In genomic region chr9:100602130-100602529, GRCm38 (mm10) we compare ENCODE assay signal across 25 mouse cellular contexts. TPM values are rescaled to one million over a fixed set of nuclear protein-coding genes. Genes with fewer than 3 reads are reported as not detected.
A peak's percentile ranks its signal among the peaks of the same experiment; 100 is the strongest.
DNase-seq lines count a peak whose midpoint lies in the region; ATAC-seq and TF ChIP-seq lines count a peak whose summit lies in the region.
"Had no signal": no experiment of that assay in that cellular context is flagged by ENCODE, and none has a peak within 500 bp of the region (broad histone marks: within the 10 kb centered on the region; RNA-seq: fewer than 3 reads in every experiment).

No protein-coding gene starts in this region.

- no peak overlapping the region for H3K4me3 ChIP-seq in embryonic facial prominence, embryonic 14.5 days (ENCODE audit: low read depth, low read length)
- H3K4me3 ChIP-seq in embryonic facial prominence, embryonic 10.5 days = no peak overlapping the region
- no peak overlapping the region for H3K4me3 ChIP-seq in lung, embryonic 14.5 days (ENCODE audit: low read depth, low read length)
- H3K4me3 ChIP-seq: embryonic facial prominence, embryonic 12.5 days; erythroblast, embryonic 14.5 days; forebrain, embryonic 13.5 days; heart, adult 2 months; heart, embryonic 10.5 days; heart, embryonic 13.5 days; hindbrain, embryonic 15.5 days had no signal

- peak; percentile 31 for DNase-seq in embryonic facial prominence, embryonic 14.5 days (ENCODE audit: low spot score)
- DNase-seq in embryonic facial prominence, embryonic 10.5 days (ENCODE audit: low spot score) = no peak
- DNase-seq in lung, embryonic 14.5 days = peak; percentile 68
- DNase-seq in lung, postnatal 4 days = no peak
- DNase-seq in lung, postnatal 10 days = peak; percentile 30
- no peak for DNase-seq in lung, adult 18-20 months
- DNase-seq in gastrocnemius, adult 8-10 months (ENCODE audit: low spot score in 2 of 2) = no peak
- DNase-seq: adrenal gland, adult 8-10 months; adrenal gland, postnatal 25 days; cerebellum, adult 18-20 months; cerebellum, adult 9-10 months; cerebellum, postnatal 14 days; gastrocnemius, postnatal 10 days; gastrocnemius, postnatal 36 days; heart, adult 2 months; heart, postnatal 14 days; heart, postnatal 4 days had no signal

- no peaks in the 10 kb centered on the region for H3K36me3 ChIP-seq in embryonic facial prominence, embryonic 14.5 days (ENCODE audit: control insufficient read depth, insufficient read depth, low read length)
- H3K36me3 ChIP-seq in embryonic facial prominence, embryonic 10.5 days (replicated peaks) = no peaks in the 10 kb centered on the region
- no peaks in the 10 kb centered on the region for H3K36me3 ChIP-seq in lung, embryonic 14.5 days (ENCODE audit: insufficient read depth)
- H3K36me3 ChIP-seq: embryonic facial prominence, embryonic 12.5 days; heart, embryonic 10.5 days; heart, embryonic 13.5 days; hindbrain, embryonic 15.5 days had no signal

- no peaks in the 10 kb centered on the region; the same call in 1 of the 2 replicates for H3K4me1 ChIP-seq in embryonic facial prominence, embryonic 14.5 days (ENCODE audit: control insufficient read depth, insufficient read depth, low read length)
- peaks cover 12% of the 10 kb centered on the region; the same call in 1 of the 2 replicates for H3K4me1 ChIP-seq in embryonic facial prominence, embryonic 10.5 days
- H3K4me1 ChIP-seq in lung, embryonic 14.5 days (ENCODE audit: insufficient read depth) = no peaks in the 10 kb centered on the region

- H3K4me2 ChIP-seq in embryonic facial prominence, embryonic 14.5 days (ENCODE audit: low read depth, low read length) = no peak overlapping the region
- no peak overlapping the region for H3K4me2 ChIP-seq in lung, embryonic 14.5 days
- H3K4me2 ChIP-seq: embryonic facial prominence, embryonic 12.5 days; forebrain, embryonic 13.5 days; heart, embryonic 13.5 days; hindbrain, embryonic 15.5 days had no signal

- no peak overlapping the region for H3K9ac ChIP-seq in embryonic facial prominence, embryonic 14.5 days (ENCODE audit: low read depth, low read length)
- no peak overlapping the region for H3K9ac ChIP-seq in lung, embryonic 14.5 days
- H3K9ac ChIP-seq: embryonic facial prominence, embryonic 12.5 days; forebrain, embryonic 13.5 days; heart, embryonic 13.5 days; hindbrain, embryonic 15.5 days had no signal

- TF ChIP-seq CTCF in lung, embryonic 14.5 days (IDR thresholded peaks at IDR 0.05; ENCODE audit: low read depth) = no peak

- no peaks in the 10 kb centered on the region for H3K27me3 ChIP-seq in embryonic facial prominence, embryonic 14.5 days (replicated peaks; ENCODE audit: control insufficient read depth, insufficient read depth, low read length)
- no peaks in the 10 kb centered on the region for H3K27me3 ChIP-seq in embryonic facial prominence, embryonic 10.5 days (replicated peaks; ENCODE audit: low read depth, poor library complexity, severe bottlenecking)
- no peaks in the 10 kb centered on the region for H3K27me3 ChIP-seq in lung, embryonic 14.5 days (ENCODE audit: insufficient read depth, low read length)
- H3K27me3 ChIP-seq: embryonic facial prominence, embryonic 12.5 days; forebrain, embryonic 13.5 days; heart, embryonic 13.5 days; hindbrain, embryonic 15.5 days had no signal

- H3K27ac ChIP-seq in embryonic facial prominence, embryonic 14.5 days (replicated peaks; ENCODE audit: low read depth, low read length) = no peak overlapping the region
- H3K27ac ChIP-seq in embryonic facial prominence, embryonic 10.5 days (replicated peaks) = no peak overlapping the region
- H3K27ac ChIP-seq in lung, embryonic 14.5 days (ENCODE audit: low read depth) = no peak overlapping the region
- H3K27ac ChIP-seq: embryonic facial prominence, embryonic 12.5 days; forebrain, embryonic 13.5 days; heart, adult 2 months; heart, embryonic 10.5 days; heart, embryonic 13.5 days; hindbrain, embryonic 15.5 days had no signal

- no peaks in the 10 kb centered on the region for H3K9me3 ChIP-seq in embryonic facial prominence, embryonic 14.5 days (ENCODE audit: control insufficient read depth, low read length)
- H3K9me3 ChIP-seq in embryonic facial prominence, embryonic 10.5 days = no peaks in the 10 kb centered on the region
- no peaks in the 10 kb centered on the region for H3K9me3 ChIP-seq in lung, embryonic 14.5 days (ENCODE audit: low read depth, low read length)
- H3K9me3 ChIP-seq: embryonic facial prominence, embryonic 12.5 days; forebrain, embryonic 13.5 days; heart, embryonic 10.5 days; heart, embryonic 13.5 days; hindbrain, embryonic 15.5 days had no signal

- 80% methylated on average over 1 of the region's 1 CpGs for WGBS in embryonic facial prominence, embryonic 14.5 days
- 90% methylated on average over 1 of the region's 1 CpGs for WGBS in embryonic facial prominence, embryonic 10.5 days
- 80% methylated on average over 1 of the region's 1 CpGs for WGBS in lung, embryonic 14.5 days

- ATAC-seq in embryonic facial prominence, embryonic 14.5 days (ENCODE audit: low read depth) = no peak
- no peak for ATAC-seq in lung, embryonic 14.5 days (ENCODE audit: insufficient read depth)
- ATAC-seq: activated CD4-positive, CD25-positive, alpha-beta regulatory T cell, adult 4 months; forebrain, embryonic 13.5 days; forebrain, embryonic 16.5 days had no signal

RNA-seq across cellular contexts. Expression of gene Stag1, which starts 4.5 kb away (rescaled TPM):
- polyA plus RNA-seq in embryonic facial prominence, embryonic 14.5 days (2014; fragmentation: Nextera tagmentation; extraction: Ambion mirVana) = 40.9 and 41.9 TPM in 2 replicates
- 60.1 and 61.2 TPM in 2 replicates for polyA plus RNA-seq in embryonic facial prominence, embryonic 10.5 days (2016; fragmentation: Nextera tagmentation; extraction: Ambion mirVana)
- 48.4 and 57.5 TPM in 2 replicates for polyA plus RNA-seq in lung, embryonic 14.5 days (2014; fragmentation: Nextera tagmentation; extraction: Ambion mirVana)
- 10 to 100 TPM; 19.2 to 22.6 (median 20.8) TPM for total RNA-seq in gastrocnemius, adult 8-10 months (2022)

RNA-seq across cellular contexts. Expression of gene Slc35g2, which starts 31.2 kb away (rescaled TPM):
- 6.2 and 6.3 TPM in 2 replicates for polyA plus RNA-seq in embryonic facial prominence, embryonic 14.5 days (2014; fragmentation: Nextera tagmentation; extraction: Ambion mirVana)
- polyA plus RNA-seq in embryonic facial prominence, embryonic 10.5 days (2016; fragmentation: Nextera tagmentation; extraction: Ambion mirVana) = 2.5 and 2.9 TPM in 2 replicates
- 7.5 and 8.0 TPM in 2 replicates for polyA plus RNA-seq in lung, embryonic 14.5 days (2014; fragmentation: Nextera tagmentation; extraction: Ambion mirVana)
- total RNA-seq in gastrocnemius, adult 8-10 months (2022) = under 1 TPM; 0.48 to 0.77 (median 0.51) TPM
- polyA plus RNA-seq: erythroblast, embryonic 14.5 days had no signal

RNA-seq across cellular contexts. Expression of gene Nck1, which starts 56.2 kb away (rescaled TPM):
- polyA plus RNA-seq in embryonic facial prominence, embryonic 14.5 days (2014; fragmentation: Nextera tagmentation; extraction: Ambion mirVana) = 70.1 and 78.7 TPM in 2 replicates
- polyA plus RNA-seq in embryonic facial prominence, embryonic 10.5 days (2016; fragmentation: Nextera tagmentation; extraction: Ambion mirVana) = 61.4 and 62.0 TPM in 2 replicates
- 71.3 and 77.8 TPM in 2 replicates for polyA plus RNA-seq in lung, embryonic 14.5 days (2014; fragmentation: Nextera tagmentation; extraction: Ambion mirVana)
- total RNA-seq in gastrocnemius, adult 8-10 months (2022) = 10 to 100 TPM; 22.9 to 29.0 (median 26.6) TPM

Comparison
In these comparisons a context has a peak if more than half of its experiments do, and no peak if none do; other contexts are left out.
1. DNase-seq: peak in embryonic facial prominence, embryonic 14.5 days (single experiment), lung, embryonic 14.5 days (single experiment) and lung, postnatal 10 days (single experiment); none in embryonic facial prominence, embryonic 10.5 days (single experiment), lung, postnatal 4 days (0 of 2), lung, adult 18-20 months (0 of 2) and gastrocnemius, adult 8-10 months (0 of 2).